In genomic region chr9:66834318-66835096, GRCm38 (mm10) we compare ENCODE assay signal across 8 mouse cellular contexts. TPM values are rescaled to one million over a fixed set of nuclear protein-coding genes. Genes with fewer than 3 reads are reported as not detected.
DNase-seq lines count a peak whose midpoint lies in the region; ATAC-seq and TF ChIP-seq lines count a peak whose summit lies in the region.

Gene Aph1c (minus strand): TSS chr9:66834726.

- H3K36me3 ChIP-seq in heart, embryonic 12.5 days: no peaks in the 10 kb centered on the region
- no peaks in the 10 kb centered on the region for H3K36me3 ChIP-seq in kidney, postnatal 0 days (ENCODE audit: insufficient read depth, low read length)
- H3K36me3 ChIP-seq in liver, embryonic 11.5 days (ENCODE audit: control insufficient read depth, insufficient read depth, low read length): no peaks in the 10 kb centered on the region
- H3K36me3 ChIP-seq in stomach, embryonic 14.5 days (ENCODE audit: control insufficient read depth, insufficient read depth, low read length): no peaks in the 10 kb centered on the region

- TF ChIP-seq CTCF in kidney, postnatal 0 days (IDR thresholded peaks at IDR 0.05; ENCODE audit: low read depth): no peak

- peaks cover 13% of the 10 kb centered on the region; the same call in 1 of the 2 replicates for H3K4me1 ChIP-seq in heart, embryonic 12.5 days (replicated peaks)
- H3K4me1 ChIP-seq in kidney, postnatal 0 days (replicated peaks; ENCODE audit: insufficient read depth, low read length): no peaks in the 10 kb centered on the region
- H3K4me1 ChIP-seq in liver, embryonic 11.5 days (replicated peaks; ENCODE audit: control insufficient read depth, insufficient read depth, low read length): peaks cover 11% of the 10 kb centered on the region
- H3K4me1 ChIP-seq in stomach, embryonic 14.5 days (ENCODE audit: control insufficient read depth, insufficient read depth, low read length): 0 out of 2 replicates have a peak, but pooled peaks cover 3% of the 10 kb centered on the region

- DNase-seq in CD4-positive helper T cell, adult 2 months (ENCODE audit: low read depth, low spot score): peak; percentile 99
- DNase-seq in brain, embryonic 18.5 days (ENCODE audit: low read depth, low spot score): peak; percentile 96
- DNase-seq in kidney, postnatal 0 days (ENCODE audit: low spot score): peak; percentile 100
- DNase-seq in liver, embryonic 11.5 days (ENCODE audit: low spot score): peak; percentile 98
- DNase-seq in naive thymus-derived CD4-positive, alpha-beta T cell, adult 2 months (ENCODE audit: low read depth): peak; percentile 99

- H3K4me3 ChIP-seq in heart, embryonic 12.5 days: peak within 1 kb of the TSS; percentile 80
- H3K4me3 ChIP-seq in kidney, postnatal 0 days (replicated peaks; ENCODE audit: low read depth, low read length): peak within 1 kb of the TSS; percentile 67
- H3K4me3 ChIP-seq in liver, embryonic 11.5 days (ENCODE audit: low read depth, low read length): peak within 1 kb of the TSS; percentile 71
- H3K4me3 ChIP-seq in stomach, embryonic 14.5 days (ENCODE audit: low read depth, low read length): peak within 1 kb of the TSS; percentile 61

- no peaks in the 10 kb centered on the region for H3K27me3 ChIP-seq in heart, embryonic 12.5 days (replicated peaks)
- no peaks in the 10 kb centered on the region for H3K27me3 ChIP-seq in kidney, postnatal 0 days (ENCODE audit: insufficient read depth, low read length)
- peaks cover 2% of the 10 kb centered on the region; the same call in 1 of the 2 replicates for H3K27me3 ChIP-seq in liver, embryonic 11.5 days (replicated peaks; ENCODE audit: control insufficient read depth, insufficient read depth, low read length)
- H3K27me3 ChIP-seq in stomach, embryonic 14.5 days (ENCODE audit: control insufficient read depth, insufficient read depth, low read length): no peaks in the 10 kb centered on the region

- peak within 1 kb of the TSS; percentile 99 for H3K4me2 ChIP-seq in heart, embryonic 12.5 days
- H3K4me2 ChIP-seq in kidney, postnatal 0 days (ENCODE audit: low read length): peak within 1 kb of the TSS; percentile 88
- peak within 1 kb of the TSS; percentile 94 for H3K4me2 ChIP-seq in liver, embryonic 11.5 days
- H3K4me2 ChIP-seq in stomach, embryonic 14.5 days (replicated peaks; ENCODE audit: low read depth, low read length): peak within 1 kb of the TSS; percentile 99

- peak within 1 kb of the TSS; percentile 61 for H3K9ac ChIP-seq in heart, embryonic 12.5 days
- H3K9ac ChIP-seq in kidney, postnatal 0 days (ENCODE audit: low read depth, low read length): peak within 1 kb of the TSS; percentile 60
- H3K9ac ChIP-seq in liver, embryonic 11.5 days (ENCODE audit: low read depth, low read length): peak within 1 kb of the TSS; percentile 70
- peak within 1 kb of the TSS; percentile 40; the same call in 1 of the 2 replicates for H3K9ac ChIP-seq in stomach, embryonic 14.5 days (replicated peaks; ENCODE audit: low read depth, low read length)

- 0 out of 2 replicates have a peak within 1 kb of the TSS, but pooled peaks have one; percentile 21 for H3K27ac ChIP-seq in heart, embryonic 12.5 days (ENCODE audit: poor library complexity, severe bottlenecking)
- H3K27ac ChIP-seq in kidney, postnatal 0 days: peak within 1 kb of the TSS; percentile 77
- H3K27ac ChIP-seq in liver, embryonic 11.5 days (ENCODE audit: low read depth, low read length): peak within 1 kb of the TSS; percentile 52; the same call in 1 of the 2 replicates
- H3K27ac ChIP-seq in stomach, embryonic 14.5 days (ENCODE audit: low read length): no peak within 1 kb of the TSS

- WGBS in heart, embryonic 12.5 days: under 1% methylated on average over 58 of the region's 58 CpGs
- WGBS in kidney, postnatal 0 days: under 1% methylated on average over 57 of the region's 58 CpGs
- under 1% methylated on average over 58 of the region's 58 CpGs for WGBS in liver, embryonic 11.5 days
- WGBS in stomach, embryonic 14.5 days: under 1% methylated on average over 58 of the region's 58 CpGs

- H3K9me3 ChIP-seq in heart, embryonic 12.5 days (replicated peaks): no peaks in the 10 kb centered on the region
- no peaks in the 10 kb centered on the region for H3K9me3 ChIP-seq in kidney, postnatal 0 days (replicated peaks; ENCODE audit: low read length)
- H3K9me3 ChIP-seq in liver, embryonic 11.5 days (ENCODE audit: control insufficient read depth, low read length): no peaks in the 10 kb centered on the region
- H3K9me3 ChIP-seq in stomach, embryonic 14.5 days (ENCODE audit: control insufficient read depth, low read depth, low read length): no peaks in the 10 kb centered on the region

- ATAC-seq in erythroid progenitor cell, adult 5-6 weeks (replicated peaks; ENCODE audit: low FRiP score, poor library complexity, severe bottlenecking): peak; percentile 96
- ATAC-seq in heart, embryonic 12.5 days (ENCODE audit: insufficient number of reproducible peaks, low FRiP score): peak; percentile 100
- ATAC-seq in kidney, postnatal 0 days (replicated peaks; ENCODE audit: low FRiP score, low read depth): peak; percentile 99
- ATAC-seq in liver, embryonic 11.5 days (replicated peaks; ENCODE audit: low FRiP score): peak; percentile 99
- ATAC-seq in stomach, embryonic 14.5 days (ENCODE audit: insufficient number of reproducible peaks, insufficient read depth, low FRiP score, low read depth): peak; percentile 100

RNA-seq across cellular contexts. Expression of gene Aph1c, which starts in this region (rescaled TPM):
- total RNA-seq in erythroid progenitor cell, adult 5-6 weeks (2015; ENCODE audit: low replicate concordance): 1.7 and 11.5 TPM in 2 replicates
- total RNA-seq in erythroid progenitor cell, adult 5-6 weeks (2017; ENCODE audit: low replicate concordance): 3.0 TPM in 1 of 2 replicates, not detected in the other
- polyA plus RNA-seq in heart, embryonic 12.5 days (2016; fragmentation: Nextera tagmentation; extraction: Ambion mirVana): 1.6 and 1.8 TPM in 2 replicates
- polyA plus RNA-seq in kidney, postnatal 0 days (2015; fragmentation: Nextera tagmentation; extraction: Ambion mirVana): 23.1 and 25.6 TPM in 2 replicates
- 1.6 and 2.0 TPM in 2 replicates for polyA plus RNA-seq in liver, embryonic 11.5 days (2014; fragmentation: Nextera tagmentation; extraction: Ambion mirVana)
- 4.0 and 4.3 TPM in 2 replicates for polyA plus RNA-seq in stomach, embryonic 14.5 days (2014; fragmentation: Nextera tagmentation; extraction: Ambion mirVana)
